Mouse (Mus musculus): ENCODE measurements around the gene Tekt4. TPM values are rescaled to one million over a fixed set of nuclear protein-coding genes. Genes with fewer than 3 reads are reported as not detected.

Tekt4 gene
- polyA plus RNA-seq, 1 experiment from 2014 or later: not detected

DNA sequence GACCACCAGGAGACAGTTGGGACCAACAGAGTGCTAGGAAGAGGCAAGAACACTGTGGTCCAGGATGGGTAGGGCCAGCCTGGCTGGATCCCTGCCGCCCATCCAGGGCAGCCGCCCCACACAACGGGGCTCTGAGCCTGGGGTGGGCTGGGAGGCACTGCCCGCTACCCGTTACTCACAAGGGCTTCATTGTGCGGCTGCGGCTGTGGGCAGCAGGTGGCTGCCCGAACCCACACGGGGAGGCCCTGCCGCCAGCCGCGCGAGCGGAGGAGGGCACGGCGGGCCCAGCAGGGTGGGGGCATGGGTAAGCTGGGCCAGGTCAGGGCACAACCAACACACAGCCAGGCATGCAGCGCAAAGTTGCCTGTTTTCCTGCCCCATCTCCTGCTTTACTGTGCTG, 63.7 kb downstream of the Tekt4 start:
- Histone ChIP-seq H3K4me3 (ENCODE audit: low read length) (no peak overlapping the region), H3K27ac (ENCODE audit: low read length) (no peak overlapping the region), H3K9me3 (ENCODE audit: control insufficient read depth, low read length) (no peaks in the 10 kb centered on the region), H3K36me3 (ENCODE audit: control insufficient read depth, insufficient read depth, low read length) (no peaks in the 10 kb centered on the region), H3K27me3 (replicated peaks; ENCODE audit: control insufficient read depth, insufficient read depth, low read length) (no peaks in the 10 kb centered on the region; the same call in 1 of the 2 replicates), H3K9ac (ENCODE audit: low read depth, low read length) (no peak overlapping the region), H3K4me2 (ENCODE audit: low read depth, low read length) (no peak overlapping the region), H3K4me1 (ENCODE audit: control insufficient read depth, insufficient read depth, low read length) (no peaks in the 10 kb centered on the region)
- 82% methylated on average over 17 of the region's 17 CpGs for WGBS
- ATAC-seq: no peak

DNA sequence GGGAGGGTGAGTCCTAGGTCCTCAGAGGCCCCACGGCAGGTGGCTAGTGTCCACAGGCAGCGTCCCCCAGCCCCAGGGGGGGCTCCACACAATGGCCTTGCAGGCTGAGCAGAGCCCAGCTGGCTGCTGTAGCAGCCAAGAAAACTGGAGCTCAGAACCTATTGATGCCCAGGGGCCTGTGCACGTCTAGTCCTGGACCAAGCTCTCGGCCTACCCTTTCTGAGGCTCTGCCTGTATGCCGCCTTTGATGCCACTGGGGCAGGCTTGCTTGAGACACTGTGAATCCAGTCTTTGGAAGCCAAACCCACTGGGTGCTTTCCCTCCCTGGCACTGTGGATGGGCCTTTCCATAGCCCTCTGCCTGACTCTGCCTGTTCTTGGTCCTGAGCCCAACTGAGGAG, 65.1 kb downstream of the Tekt4 start:
- Histone ChIP-seq H3K27me3 (replicated peaks; ENCODE audit: control insufficient read depth, insufficient read depth, low read length) (no peaks in the 10 kb centered on the region; the same call in 1 of the 2 replicates), H3K36me3 (ENCODE audit: control insufficient read depth, insufficient read depth, low read length) (no peaks in the 10 kb centered on the region), H3K4me2 (ENCODE audit: low read depth, low read length) (no peak overlapping the region), H3K4me1 (ENCODE audit: control insufficient read depth, insufficient read depth, low read length) (no peaks in the 10 kb centered on the region), H3K9me3 (ENCODE audit: control insufficient read depth, low read length) (no peaks in the 10 kb centered on the region), H3K27ac (ENCODE audit: low read length) (no peak overlapping the region), H3K9ac (ENCODE audit: low read depth, low read length) (no peak overlapping the region), H3K4me3 (ENCODE audit: low read length) (no peak overlapping the region)
- ATAC-seq: no peak
- WGBS: 83% methylated on average over 5 of the region's 5 CpGs

DNA sequence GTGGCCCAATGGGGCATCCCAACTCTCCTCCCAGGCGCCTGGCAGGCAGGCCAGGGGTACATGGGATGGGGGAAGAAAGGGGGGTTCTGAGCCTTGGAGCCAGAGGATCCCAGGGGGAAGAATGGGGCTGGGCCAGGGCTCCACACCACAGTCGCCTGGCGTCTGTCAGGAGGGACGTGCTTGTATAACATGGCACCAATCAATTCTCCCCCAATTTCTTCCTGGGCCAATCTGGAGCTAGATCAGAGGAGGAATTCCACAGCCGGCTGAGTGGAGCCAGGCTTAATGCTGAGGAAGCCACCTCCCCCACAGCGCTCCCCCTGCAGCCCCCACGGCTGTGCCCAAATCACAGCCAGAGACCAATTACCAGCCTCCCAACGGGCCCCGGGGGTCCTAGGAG, 66.1 kb downstream of the Tekt4 start:
- WGBS: 46% methylated on average over 9 of the region's 9 CpGs
- Histone ChIP-seq H3K27ac (ENCODE audit: low read length) (no peak overlapping the region), H3K4me2 (ENCODE audit: low read depth, low read length) (no peak overlapping the region), H3K4me1 (ENCODE audit: control insufficient read depth, insufficient read depth, low read length) (no peaks in the 10 kb centered on the region), H3K4me3 (ENCODE audit: low read length) (no peak overlapping the region), H3K9ac (ENCODE audit: low read depth, low read length) (no peak overlapping the region), H3K36me3 (ENCODE audit: control insufficient read depth, insufficient read depth, low read length) (no peaks in the 10 kb centered on the region), H3K9me3 (ENCODE audit: control insufficient read depth, low read length) (no peaks in the 10 kb centered on the region), H3K27me3 (replicated peaks; ENCODE audit: control insufficient read depth, insufficient read depth, low read length) (no peaks in the 10 kb centered on the region; the same call in 1 of the 2 replicates)
- ATAC-seq: no peak

DNA sequence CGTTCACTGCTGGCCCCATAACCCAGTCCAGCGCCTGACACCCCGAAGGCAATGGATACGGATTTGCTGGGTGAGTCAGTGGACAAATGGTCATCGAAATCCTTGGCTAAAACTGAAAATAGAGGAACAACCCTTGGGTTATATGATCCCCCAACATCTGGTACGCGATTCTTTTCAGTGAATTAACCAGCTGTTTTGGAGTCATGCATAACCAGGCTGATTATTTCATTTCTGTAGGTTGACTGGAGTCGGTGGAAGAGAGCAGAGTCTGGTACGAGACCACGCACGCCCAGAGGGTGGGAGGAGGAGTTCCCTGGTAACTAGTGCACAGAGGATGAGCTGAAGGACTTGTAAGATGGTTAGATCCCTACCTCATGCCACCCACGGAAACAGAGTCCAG, 67.7 kb downstream of the Tekt4 start:
- Histone ChIP-seq H3K4me2 (ENCODE audit: low read depth, low read length) (no peak overlapping the region), H3K4me1 (ENCODE audit: control insufficient read depth, insufficient read depth, low read length) (no peaks in the 10 kb centered on the region), H3K27ac (ENCODE audit: low read length) (no peak overlapping the region), H3K9me3 (ENCODE audit: control insufficient read depth, low read length) (no peaks in the 10 kb centered on the region), H3K27me3 (replicated peaks; ENCODE audit: control insufficient read depth, insufficient read depth, low read length) (no peaks in the 10 kb centered on the region), H3K9ac (ENCODE audit: low read depth, low read length) (no peak overlapping the region), H3K36me3 (ENCODE audit: control insufficient read depth, insufficient read depth, low read length) (no peaks in the 10 kb centered on the region), H3K4me3 (ENCODE audit: low read length) (no peak overlapping the region)
- WGBS: 85% methylated on average over 12 of the region's 12 CpGs
- no peak for ATAC-seq

Other genes with a start within 250 kb of the Tekt4 start
- gene Gnptg, start 214.5 kb upstream of the Tekt4 start, polyA plus RNA-seq (2015; fragmentation: Nextera tagmentation; extraction: Ambion mirVana): 40.6 and 45.8 TPM in 2 replicates
- gene Tsr3, start 214.4 kb upstream of the Tekt4 start, polyA plus RNA-seq (2015; fragmentation: Nextera tagmentation; extraction: Ambion mirVana): 33.1 and 37.0 TPM in 2 replicates
- gene Baiap3, start 198.3 kb upstream of the Tekt4 start, polyA plus RNA-seq (2015; fragmentation: Nextera tagmentation; extraction: Ambion mirVana): 2.5 and 4.0 TPM in 2 replicates
- 430 and 478 TPM in 2 replicates for gene Ube2i, start 180.0 kb upstream of the Tekt4 start, polyA plus RNA-seq (2015; fragmentation: Nextera tagmentation; extraction: Ambion mirVana)
- gene Prss34, start 156.2 kb upstream of the Tekt4 start, polyA plus RNA-seq (2015; fragmentation: Nextera tagmentation; extraction: Ambion mirVana): 0.39 and 0.62 TPM in 2 replicates
- not detected in 2 replicates for gene Prss28, start 146.0 kb upstream of the Tekt4 start, polyA plus RNA-seq (2015; fragmentation: Nextera tagmentation; extraction: Ambion mirVana)
- not detected in 2 replicates for gene Prss29, start 136.0 kb upstream of the Tekt4 start, polyA plus RNA-seq (2015; fragmentation: Nextera tagmentation; extraction: Ambion mirVana)
- gene Tpsab1, start 109.1 kb upstream of the Tekt4 start, polyA plus RNA-seq (2015; fragmentation: Nextera tagmentation; extraction: Ambion mirVana): 0.22 TPM in 1 of 2 replicates, not detected in the other
- gene Tpsb2, start 88.3 kb upstream of the Tekt4 start, polyA plus RNA-seq (2015; fragmentation: Nextera tagmentation; extraction: Ambion mirVana): 3.7 and 4.5 TPM in 2 replicates
- 26.3 and 28.6 TPM in 2 replicates for gene Tpsg1, start 85.3 kb upstream of the Tekt4 start, polyA plus RNA-seq (2015; fragmentation: Nextera tagmentation; extraction: Ambion mirVana)
- 2.2 and 3.0 TPM in 2 replicates for gene Cacna1h, start 20.8 kb upstream of the Tekt4 start, polyA plus RNA-seq (2015; fragmentation: Nextera tagmentation; extraction: Ambion mirVana)
- 0.78 and 1.0 TPM in 2 replicates for gene Sstr5, start 42.7 kb downstream of the Tekt4 start, polyA plus RNA-seq (2015; fragmentation: Nextera tagmentation; extraction: Ambion mirVana)
- 3.6 and 4.3 TPM in 2 replicates for gene Sox8, start 116.1 kb downstream of the Tekt4 start, polyA plus RNA-seq (2015; fragmentation: Nextera tagmentation; extraction: Ambion mirVana)
- 39.1 and 40.6 TPM in 2 replicates for gene Lmf1, start 124.5 kb downstream of the Tekt4 start, polyA plus RNA-seq (2015; fragmentation: Nextera tagmentation; extraction: Ambion mirVana)

Data from intestine, embryonic 16.5 days (tissue).